Comparison of ENCODE assay signal across 22 mouse cellular contexts in the genomic region with DNA sequence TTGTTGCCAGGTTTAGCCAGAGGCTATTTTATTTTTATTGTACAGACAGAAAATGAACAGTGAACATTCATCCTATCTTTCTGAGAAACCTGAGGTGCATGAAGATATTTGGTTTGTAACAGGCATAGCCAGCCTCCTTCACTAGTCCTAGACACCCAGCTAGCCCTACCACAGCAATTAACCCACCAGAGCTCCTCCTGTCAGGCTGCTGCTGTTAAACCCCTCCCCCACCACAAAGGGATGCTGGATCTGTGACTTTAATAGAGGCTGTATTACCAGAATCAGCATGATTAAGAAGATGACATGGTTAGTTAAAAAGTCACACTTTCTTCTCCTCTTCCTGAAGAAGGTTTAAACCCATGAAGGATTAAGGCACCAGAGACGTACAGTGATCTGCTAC.
DNase-seq lines count a peak whose midpoint lies in the region; ATAC-seq lines count a peak whose summit lies in the region.
"Had no signal": no experiment of that assay in that cellular context is flagged by ENCODE, and none has a peak within 500 bp of the region (broad histone marks: within the 10 kb centered on the region; RNA-seq: fewer than 3 reads in every experiment).

No protein-coding gene starts in this region.

- H3K9me3 ChIP-seq in neural tube, embryonic 13.5 days: no peaks in the 10 kb centered on the region
- no peaks in the 10 kb centered on the region for H3K9me3 ChIP-seq in neural tube, embryonic 15.5 days (replicated peaks)
- no peaks in the 10 kb centered on the region for H3K9me3 ChIP-seq in midbrain, embryonic 13.5 days
- no peaks in the 10 kb centered on the region for H3K9me3 ChIP-seq in kidney, embryonic 15.5 days (replicated peaks)
- H3K9me3 ChIP-seq: embryonic facial prominence, embryonic 13.5 days; G1E; limb, embryonic 10.5 days had no signal

- peak; percentile 5 for DNase-seq in cerebellum, postnatal 10 days
- no peak for DNase-seq in cerebellum, adult 9-10 months
- no peak for DNase-seq in adrenal gland, postnatal 10 days
- no peak for DNase-seq in adrenal gland, postnatal 14 days
- DNase-seq: cerebellum, postnatal 14 days; heart, adult 11 months; kidney, adult 9 months; kidney, postnatal 4 days; lung, adult 2 months; lung, postnatal 36 days; right cerebral cortex, postnatal 4 days; thymus, postnatal 14 days had no signal

- peak; percentile 61; the same call in 1 of the 2 replicates for ATAC-seq in neural tube, embryonic 13.5 days (ENCODE audit: low read depth)
- ATAC-seq in neural tube, embryonic 15.5 days (ENCODE audit: low FRiP score): no peak
- peak; percentile 68; the same call in 1 of the 2 replicates for ATAC-seq in midbrain, embryonic 13.5 days
- no peak for ATAC-seq in kidney, embryonic 15.5 days (replicated peaks; ENCODE audit: low FRiP score)
- ATAC-seq: CD4-positive, CD25-positive, alpha-beta regulatory T cell, adult 4 months; inflammation-experienced regulatory T-cells, adult 6 months had no signal

- H3K27ac ChIP-seq in neural tube, embryonic 13.5 days (replicated peaks): no peak overlapping the region
- H3K27ac ChIP-seq in neural tube, embryonic 15.5 days (replicated peaks): no peak overlapping the region
- no peak overlapping the region for H3K27ac ChIP-seq in midbrain, embryonic 13.5 days
- no peak overlapping the region for H3K27ac ChIP-seq in kidney, embryonic 15.5 days
- H3K27ac ChIP-seq: embryonic facial prominence, embryonic 13.5 days; limb, embryonic 10.5 days had no signal

- no peak overlapping the region for H3K9ac ChIP-seq in neural tube, embryonic 13.5 days
- H3K9ac ChIP-seq in neural tube, embryonic 15.5 days (replicated peaks): no peak overlapping the region
- no peak overlapping the region for H3K9ac ChIP-seq in midbrain, embryonic 13.5 days (replicated peaks)
- H3K9ac ChIP-seq in kidney, embryonic 15.5 days: no peak overlapping the region
- H3K9ac ChIP-seq: embryonic facial prominence, embryonic 13.5 days had no signal

- no peak overlapping the region for H3K4me3 ChIP-seq in neural tube, embryonic 13.5 days
- no peak overlapping the region for H3K4me3 ChIP-seq in neural tube, embryonic 15.5 days (replicated peaks)
- no peak overlapping the region for H3K4me3 ChIP-seq in midbrain, embryonic 13.5 days (replicated peaks)
- no peak overlapping the region for H3K4me3 ChIP-seq in kidney, embryonic 15.5 days (replicated peaks)
- H3K4me3 ChIP-seq: embryonic facial prominence, embryonic 13.5 days; limb, embryonic 10.5 days had no signal

- H3K36me3 ChIP-seq in neural tube, embryonic 13.5 days: no peaks in the 10 kb centered on the region
- no peaks in the 10 kb centered on the region for H3K36me3 ChIP-seq in neural tube, embryonic 15.5 days
- H3K36me3 ChIP-seq in midbrain, embryonic 13.5 days: no peaks in the 10 kb centered on the region
- H3K36me3 ChIP-seq in kidney, embryonic 15.5 days: no peaks in the 10 kb centered on the region
- H3K36me3 ChIP-seq: embryonic facial prominence, embryonic 13.5 days; G1E; limb, embryonic 10.5 days had no signal

- WGBS in neural tube, embryonic 13.5 days: 54% methylated on average over 1 of the region's 1 CpGs
- WGBS in neural tube, embryonic 15.5 days: 49% methylated on average over 1 of the region's 1 CpGs
- 22% methylated on average over 1 of the region's 1 CpGs for WGBS in midbrain, embryonic 13.5 days
- WGBS in kidney, embryonic 15.5 days: 64% methylated on average over 1 of the region's 1 CpGs

- no peak overlapping the region for H3K4me2 ChIP-seq in neural tube, embryonic 13.5 days
- no peak overlapping the region for H3K4me2 ChIP-seq in neural tube, embryonic 15.5 days
- H3K4me2 ChIP-seq in midbrain, embryonic 13.5 days (replicated peaks): no peak overlapping the region
- H3K4me2 ChIP-seq in kidney, embryonic 15.5 days: no peak overlapping the region
- H3K4me2 ChIP-seq: embryonic facial prominence, embryonic 13.5 days; liver, embryonic 11.5 days had no signal

- H3K27me3 ChIP-seq in neural tube, embryonic 13.5 days: no peaks in the 10 kb centered on the region
- H3K27me3 ChIP-seq in neural tube, embryonic 15.5 days (replicated peaks): no peaks in the 10 kb centered on the region
- no peaks in the 10 kb centered on the region for H3K27me3 ChIP-seq in midbrain, embryonic 13.5 days
- no peaks in the 10 kb centered on the region for H3K27me3 ChIP-seq in kidney, embryonic 15.5 days
- H3K27me3 ChIP-seq: embryonic facial prominence, embryonic 13.5 days had no signal

- peaks cover 13% of the 10 kb centered on the region for H3K4me1 ChIP-seq in neural tube, embryonic 13.5 days (replicated peaks)
- H3K4me1 ChIP-seq in neural tube, embryonic 15.5 days: peaks cover 4% of the 10 kb centered on the region; the same call in 1 of the 2 replicates
- H3K4me1 ChIP-seq in midbrain, embryonic 13.5 days (replicated peaks): peaks cover 19% of the 10 kb centered on the region
- H3K4me1 ChIP-seq in kidney, embryonic 15.5 days: peaks cover 2% of the 10 kb centered on the region; the same call in 1 of the 2 replicates

Comparison
In these comparisons a context has a peak if more than half of its experiments do, and no peak if none do; other contexts are left out.
1. DNase-seq: peak in cerebellum, postnatal 10 days (2 of 2); none in cerebellum, adult 9-10 months (single experiment), adrenal gland, postnatal 10 days (single experiment) and adrenal gland, postnatal 14 days (single experiment).
2. ATAC-seq: peak in neural tube, embryonic 13.5 days (single experiment) and midbrain, embryonic 13.5 days (single experiment); none in neural tube, embryonic 15.5 days (single experiment) and kidney, embryonic 15.5 days (single experiment).